Mouse (Mus musculus) kidney, adult 9 months (tissue): ENCODE data around the gene Nudt9.

Experiments
- DNase-seq: peaks from one replicate; pipeline ENCODE4 v3.0.0; 2022

Gene Nudt9

GRCm38 (mm10) chr5:104039154-104039932, 6.8 kb upstream of the Nudt9 start:
- DNase-seq, result peak; percentile 78

GRCm38 (mm10) chr5:104042906-104043305, 3.2 kb upstream of the Nudt9 start:
- no peak for DNase-seq

GRCm38 (mm10) chr5:104043704-104044103, 2.4 kb upstream of the Nudt9 start:
- no peak for DNase-seq

GRCm38 (mm10) chr5:104047200-104048105, 1.3 kb downstream of the Nudt9 start:
- no peak for DNase-seq

GRCm38 (mm10) chr5:104048139-104048538, 2.0 kb downstream of the Nudt9 start:
- DNase-seq, result no peak

GRCm38 (mm10) chr5:104052956-104053355, 6.8 kb downstream of the Nudt9 start:
- DNase-seq, result no peak

- no peak for DNase-seq
Measured at GRCm38 (mm10) chr5:104054938-104055337, 8.8 kb downstream of the Nudt9 start.

GRCm38 (mm10) chr5:104055816-104056215, 9.7 kb downstream of the Nudt9 start:
- no peak for DNase-seq

- no peak for DNase-seq
Measured at GRCm38 (mm10) chr5:104056295-104056694, 10.2 kb downstream of the Nudt9 start.

- peak; percentile 55 for DNase-seq
Measured at GRCm38 (mm10) chr5:104058021-104058420, 11.9 kb downstream of the Nudt9 start.

- no peak for DNase-seq
Measured at GRCm38 (mm10) chr5:104059628-104060027, 13.5 kb downstream of the Nudt9 start.

- no peak for DNase-seq
Measured at GRCm38 (mm10) chr5:104060429-104060828, 14.3 kb downstream of the Nudt9 start.

- no peak for DNase-seq
Measured at GRCm38 (mm10) chr5:104061936-104062772, 16.0 kb downstream of the Nudt9 start.

GRCm38 (mm10) chr5:104062773-104063551, 16.9 kb downstream of the Nudt9 start:
- DNase-seq, result no peak

- no peak for DNase-seq
Measured at GRCm38 (mm10) chr5:104068751-104069150, 22.6 kb downstream of the Nudt9 start.

- no peak for DNase-seq
Measured at GRCm38 (mm10) chr5:104071048-104071447, 24.9 kb downstream of the Nudt9 start.

GRCm38 (mm10) chr5:104072272-104072886, 26.3 kb downstream of the Nudt9 start:
- DNase-seq, result no peak

- no peak for DNase-seq
Measured at GRCm38 (mm10) chr5:104073602-104074001, 27.5 kb downstream of the Nudt9 start.

GRCm38 (mm10) chr5:104074388-104074787, 28.3 kb downstream of the Nudt9 start:
- DNase-seq, result peak; percentile 60

- no peak for DNase-seq
Measured at GRCm38 (mm10) chr5:104076361-104076760, 30.3 kb downstream of the Nudt9 start.

GRCm38 (mm10) chr5:104077508-104077907, 31.4 kb downstream of the Nudt9 start, which contains the start of gene Gm17660:
Gene Gm17660, minus strand, starts transcription at chr5:104077608.
- no peak for DNase-seq

GRCm38 (mm10) chr5:104080736-104081135, 34.6 kb downstream of the Nudt9 start:
- DNase-seq, result no peak
